Mouse (Mus musculus) 3134 (cell line): ENCODE results near the gene Lrrc8b.
A peak's percentile ranks its signal among the peaks of the same experiment; 100 is the strongest.

Experiments
- DNase-seq: peaks from one replicate; pipeline ENCODE4 v3.0.0-alpha.2; 2011; ENCODE audit warnings: low spot score; ENCODE audit not compliant: insufficient read length; ENCODE audit errors: extremely low read depth

Gene Lrrc8b

DNA sequence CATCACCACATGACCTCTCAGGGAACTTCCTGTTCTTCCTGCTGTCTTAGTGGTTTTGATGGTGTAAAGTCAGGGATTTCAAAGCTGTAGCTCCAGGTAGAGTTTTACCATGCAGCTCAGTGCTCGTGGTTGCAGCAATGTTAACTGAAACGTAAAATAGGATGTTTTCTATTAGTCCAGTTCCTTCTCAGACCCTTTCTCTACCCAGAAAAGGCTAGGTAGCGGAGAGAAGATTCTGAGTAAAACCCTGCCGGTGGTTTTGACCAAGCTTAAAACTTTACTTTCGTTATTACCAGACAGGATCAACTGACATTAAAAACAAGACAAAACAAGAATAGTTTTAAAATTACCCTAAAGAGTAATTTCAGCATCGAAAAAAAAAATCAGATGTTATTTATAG, 100.0 kb downstream of the Lrrc8b start:
- no peak for DNase-seq

GRCm38 (mm10) chr5:105516290-105516689, 100.7 kb downstream of the Lrrc8b start:
- no peak for DNase-seq

DNA sequence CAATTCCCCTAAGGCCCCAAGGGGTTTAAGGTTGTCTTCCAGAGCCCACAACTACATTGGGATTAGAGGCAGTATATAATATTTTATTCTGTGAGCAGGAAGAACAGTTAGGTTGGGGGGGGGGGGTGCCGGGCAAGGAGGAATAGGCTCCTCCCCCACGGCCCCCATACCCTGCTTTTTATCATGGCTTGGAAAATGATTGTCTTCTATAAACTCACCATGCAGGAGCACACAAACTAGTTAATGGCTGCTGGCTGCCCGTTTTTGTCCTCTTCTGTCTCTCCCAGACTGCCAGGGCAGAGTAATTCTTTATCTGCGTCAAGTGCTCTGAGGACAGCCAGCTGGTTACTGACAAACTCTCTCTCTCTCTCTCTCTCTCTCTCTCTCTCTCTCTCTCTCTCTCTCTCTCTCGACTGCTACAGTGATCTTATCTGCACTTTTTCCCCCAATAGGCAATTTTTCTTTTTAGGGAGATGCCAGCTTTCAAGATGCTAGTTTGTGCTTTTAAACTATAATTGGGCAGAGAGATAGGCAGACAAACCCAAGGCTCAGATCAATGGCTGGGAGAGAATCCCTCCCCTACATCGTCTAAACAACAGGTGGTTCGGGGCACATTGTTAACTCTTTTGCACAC, 102.5 kb downstream of the Lrrc8b start:
- no peak for DNase-seq

- DNase-seq = no peak
Observed at GRCm38 (mm10) chr5:105518626-105519095, 103.1 kb downstream of the Lrrc8b start.

- DNase-seq = peak; percentile 87
Observed at GRCm38 (mm10) chr5:105519096-105519975, 103.8 kb downstream of the Lrrc8b start, which contains the start of gene Lrrc8c. Lrrc8c (plus strand) TSS chr5:105519388.

DNA sequence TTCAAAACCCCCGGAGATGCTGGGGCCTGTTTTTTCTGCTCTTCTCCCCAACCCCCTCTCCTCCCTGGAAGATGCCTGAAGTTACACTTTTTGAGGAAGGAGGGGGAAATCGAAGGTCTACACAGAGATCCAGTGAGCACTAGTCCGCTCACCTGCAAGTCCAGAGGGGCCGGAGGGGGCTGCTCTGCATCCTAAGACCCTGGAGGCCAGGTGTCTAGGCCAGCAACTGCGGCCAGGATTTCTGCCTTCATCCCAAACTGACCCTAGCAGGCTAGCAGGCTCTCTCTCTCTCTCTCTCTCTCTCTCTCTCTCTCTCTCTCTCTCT, 104.4 kb downstream of the Lrrc8b start:
- no peak for DNase-seq

DNA sequence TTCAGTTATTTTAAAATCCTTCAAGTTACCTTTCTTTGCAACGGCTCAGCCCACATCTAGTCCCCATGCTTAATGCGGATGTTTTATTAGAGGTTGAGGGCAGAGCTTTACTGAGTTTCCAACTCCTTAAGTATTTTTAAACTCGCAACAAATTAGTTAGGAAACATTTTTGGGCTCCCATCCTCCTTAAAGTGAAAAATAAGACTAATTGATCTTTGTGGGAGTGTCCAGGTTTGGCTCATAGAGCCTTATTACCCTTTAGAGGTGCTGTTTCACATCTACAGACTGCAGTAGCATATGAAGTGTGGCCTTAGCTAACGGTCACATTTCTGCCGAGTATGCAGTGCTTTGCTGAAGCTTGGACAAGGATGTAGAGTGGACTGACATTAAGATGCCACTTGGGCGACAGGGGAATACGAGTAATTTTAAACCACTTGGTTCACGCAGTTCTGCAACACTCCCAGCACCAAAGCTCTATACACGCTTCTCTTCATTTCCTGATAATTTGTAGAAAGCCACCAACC, 104.9 kb downstream of the Lrrc8b start:
- no peak for DNase-seq

- no peak for DNase-seq
Observed at GRCm38 (mm10) chr5:105523452-105523851, 107.9 kb downstream of the Lrrc8b start.

- DNase-seq = no peak
Observed at GRCm38 (mm10) chr5:105525004-105525403, 109.4 kb downstream of the Lrrc8b start.

GRCm38 (mm10) chr5:105526107-105526645, 110.6 kb downstream of the Lrrc8b start:
- no peak for DNase-seq

- DNase-seq = no peak
Observed at GRCm38 (mm10) chr5:105526766-105527165, 111.2 kb downstream of the Lrrc8b start.

- DNase-seq = no peak
Observed at GRCm38 (mm10) chr5:105527477-105528331, 112.1 kb downstream of the Lrrc8b start.

GRCm38 (mm10) chr5:105530576-105530975, 115.0 kb downstream of the Lrrc8b start:
- DNase-seq = no peak

GRCm38 (mm10) chr5:105535186-105535585, 119.6 kb downstream of the Lrrc8b start:
- no peak for DNase-seq

DNA sequence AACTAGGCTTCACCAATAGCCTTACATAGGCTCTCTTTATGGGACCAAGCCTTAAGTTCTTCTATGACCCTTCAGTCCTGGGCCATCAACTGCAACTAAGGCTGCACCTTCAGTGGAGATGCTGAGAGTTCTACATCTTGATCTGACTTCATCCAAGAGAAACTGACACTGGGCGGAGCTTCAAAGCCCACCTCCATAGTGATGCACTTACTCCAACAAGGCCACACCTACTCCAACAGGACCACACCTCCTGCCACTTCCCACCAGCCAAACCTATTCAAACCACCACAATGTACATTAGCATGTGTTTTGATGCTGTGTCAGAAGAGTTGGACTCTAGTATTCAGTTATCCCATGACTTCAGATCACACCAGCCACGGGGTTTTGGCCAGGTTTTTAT, 120.6 kb downstream of the Lrrc8b start:
- DNase-seq = no peak

- no peak for DNase-seq
Observed at GRCm38 (mm10) chr5:105537101-105537723, 121.6 kb downstream of the Lrrc8b start.
